Mouse (Mus musculus): ENCODE data around the gene Dna2. TPM values are rescaled to one million over a fixed set of nuclear protein-coding genes. Genes with fewer than 3 reads are reported as not detected.

Dna2 gene
- polyA plus RNA-seq, 1 experiment from 2014 or later = 22.3 TPM

DNA sequence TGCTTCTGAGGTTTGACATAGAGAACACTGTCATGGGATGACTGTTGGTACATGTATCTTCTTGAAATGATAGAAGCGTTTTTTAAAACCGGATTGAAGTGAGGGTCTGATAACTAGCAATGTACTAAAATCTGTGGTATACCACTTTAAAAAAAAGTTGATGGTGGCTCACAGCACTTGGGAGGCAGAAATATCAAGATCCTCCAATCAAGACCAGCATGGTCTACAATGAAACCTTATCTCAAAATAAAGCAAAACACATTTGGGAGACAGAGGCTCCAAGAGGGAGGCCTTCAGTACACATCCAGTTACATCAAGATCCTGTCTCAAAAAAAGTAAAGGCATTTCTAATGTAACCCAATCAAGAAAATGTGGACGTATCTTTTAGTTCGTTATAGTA is 74.9 kb downstream of the Dna2 start:
- Histone ChIP-seq H3K9ac (peak overlapping the region; percentile 36), H3K27me3 (no peaks in the 10 kb centered on the region), H3K4me1 (peaks cover 37% of the 10 kb centered on the region), H3K4me2 (replicated peaks) (peak overlapping the region; percentile 62), H3K36me3 (peaks cover 13% of the 10 kb centered on the region), H3K27ac (no peak overlapping the region), H3K4me3 (peak overlapping the region; percentile 79), H3K9me3 (no peaks in the 10 kb centered on the region)
- 39% methylated on average over 4 of the region's 4 CpGs for WGBS
- no peak for ATAC-seq (ENCODE audit: insufficient number of reproducible peaks, insufficient read depth, low FRiP score, low TSS enrichment)

DNA sequence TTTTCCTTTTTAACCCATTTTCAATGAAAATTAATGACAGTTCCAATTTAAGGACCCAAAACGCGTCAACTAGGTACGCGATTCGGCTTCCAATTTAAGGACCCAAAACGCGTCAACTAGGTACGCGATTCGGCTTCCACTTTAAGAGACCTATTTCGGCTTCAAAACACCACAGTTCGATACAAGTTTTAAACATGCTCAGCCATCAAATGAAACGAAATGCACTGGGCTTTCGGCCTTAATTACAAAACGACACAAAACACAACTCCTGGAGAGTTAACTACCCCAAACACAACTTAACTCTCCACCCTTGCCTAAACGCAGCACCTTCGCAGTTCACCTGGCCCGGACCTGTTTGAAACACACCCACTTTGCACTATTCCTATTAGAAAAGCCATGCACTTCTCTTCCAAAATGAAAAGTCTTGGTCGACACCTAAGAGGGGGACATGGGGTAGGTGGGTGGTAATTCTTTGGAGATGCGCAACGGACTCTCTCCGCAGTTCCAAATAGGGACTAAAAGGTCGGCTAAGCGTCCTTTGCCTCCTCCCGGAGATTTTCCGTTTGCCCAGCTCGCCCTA is 75.8 kb downstream of the Dna2 start:
- peak overlapping the region; percentile 62 for H3K4me2 ChIP-seq (replicated peaks)
- peak overlapping the region; percentile 100 for H3K27ac ChIP-seq
- H3K36me3 ChIP-seq = peaks cover 4% of the 10 kb centered on the region
- no peak for ATAC-seq (ENCODE audit: insufficient number of reproducible peaks, insufficient read depth, low FRiP score, low TSS enrichment)
- peak overlapping the region; percentile 79 for H3K4me3 ChIP-seq
- under 1% methylated on average over 27 of the region's 27 CpGs for WGBS
- H3K9ac ChIP-seq = peak overlapping the region; percentile 96
- H3K4me1 ChIP-seq = peaks cover 40% of the 10 kb centered on the region
- H3K27me3 ChIP-seq = no peaks in the 10 kb centered on the region
- no peaks in the 10 kb centered on the region for H3K9me3 ChIP-seq

DNA sequence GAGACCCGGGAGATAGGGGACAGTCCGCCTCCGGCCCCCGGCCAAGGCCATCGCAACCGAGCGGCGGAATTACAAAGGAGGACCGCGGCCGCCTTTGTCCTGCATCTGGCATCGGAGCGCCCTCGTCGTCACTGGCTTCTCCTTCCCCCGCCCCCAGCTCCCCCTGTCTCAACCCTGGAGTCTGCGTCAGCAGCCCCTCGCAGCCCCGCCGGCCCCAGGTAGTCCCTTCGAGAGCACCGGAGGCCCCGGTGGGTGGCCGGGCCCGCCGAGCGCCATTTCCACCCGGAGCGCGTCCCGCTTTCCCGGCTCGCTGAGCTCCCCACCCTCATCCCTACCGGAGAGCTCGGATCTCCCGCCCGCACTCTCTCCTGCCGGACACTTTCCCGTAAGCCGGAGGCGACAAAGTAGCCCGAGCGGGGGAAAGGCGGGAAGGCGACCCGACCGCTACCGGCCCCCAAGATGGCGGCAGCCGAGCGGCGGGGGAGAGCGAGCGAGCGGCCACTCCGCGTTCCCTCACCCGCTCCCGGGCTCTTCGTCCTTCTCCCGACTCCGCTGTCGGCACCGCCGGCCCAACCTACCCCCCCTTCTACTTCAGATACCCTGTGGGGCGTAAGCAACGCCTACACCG is 76.4 kb downstream of the Dna2 start:
- Histone ChIP-seq H3K9me3 (no peaks in the 10 kb centered on the region), H3K9ac (peak overlapping the region; percentile 96), H3K4me2 (replicated peaks) (peak overlapping the region; percentile 62), H3K4me3 (peak overlapping the region; percentile 79), H3K27ac (peak overlapping the region; percentile 100), H3K4me1 (peaks cover 40% of the 10 kb centered on the region), H3K36me3 (no peaks in the 10 kb centered on the region), H3K27me3 (no peaks in the 10 kb centered on the region)
- peak; percentile 23; the same call in 1 of the 2 replicates for ATAC-seq (ENCODE audit: insufficient number of reproducible peaks, insufficient read depth, low FRiP score, low TSS enrichment)
- under 1% methylated on average over 62 of the region's 68 CpGs for WGBS

Other genes with a start within 250 kb of the Dna2 start
- 2.4 TPM in 2 replicates for gene Stox1, start 220.9 kb upstream of the Dna2 start, polyA plus RNA-seq (2016; fragmentation: Nextera tagmentation; extraction: Ambion mirVana)
- gene Ccar1, start 154.7 kb upstream of the Dna2 start, polyA plus RNA-seq (2016; fragmentation: Nextera tagmentation; extraction: Ambion mirVana) = 142 and 146 TPM in 2 replicates
- gene Tet1, start 38.0 kb upstream of the Dna2 start, polyA plus RNA-seq (2016; fragmentation: Nextera tagmentation; extraction: Ambion mirVana) = 30.8 and 31.7 TPM in 2 replicates
- gene Slc25a16, start 26.4 kb upstream of the Dna2 start, polyA plus RNA-seq (2016; fragmentation: Nextera tagmentation; extraction: Ambion mirVana) = 10.1 and 10.8 TPM in 2 replicates
- gene Rufy2, start 33.2 kb downstream of the Dna2 start, polyA plus RNA-seq (2016; fragmentation: Nextera tagmentation; extraction: Ambion mirVana) = 33.6 and 35.3 TPM in 2 replicates
- gene Hnrnph3, start 77.2 kb downstream of the Dna2 start, polyA plus RNA-seq (2016; fragmentation: Nextera tagmentation; extraction: Ambion mirVana) = 165 and 176 TPM in 2 replicates
- gene Pbld2, start 77.3 kb downstream of the Dna2 start, polyA plus RNA-seq (2016; fragmentation: Nextera tagmentation; extraction: Ambion mirVana) = 0.52 and 0.92 TPM in 2 replicates
- gene Pbld1, start 113.1 kb downstream of the Dna2 start, polyA plus RNA-seq (2016; fragmentation: Nextera tagmentation; extraction: Ambion mirVana) = 1.4 and 2.1 TPM in 2 replicates
- 11.5 and 16.1 TPM in 2 replicates for gene Atoh7, start 152.6 kb downstream of the Dna2 start, polyA plus RNA-seq (2016; fragmentation: Nextera tagmentation; extraction: Ambion mirVana)